Mouse (Mus musculus): ENCODE results near the gene Sipa1l2.

The Sipa1l2 gene

GRCm38 (mm10) chr8:125539056-125540013, 30.3 kb downstream of the Sipa1l2 start:
- WGBS, result 82% methylated on average over 13 of the region's 13 CpGs

GRCm38 (mm10) chr8:125538265-125538664, 31.3 kb downstream of the Sipa1l2 start:
- 61% methylated on average over 6 of the region's 6 CpGs for WGBS

GRCm38 (mm10) chr8:125533709-125534108, 35.9 kb downstream of the Sipa1l2 start:
- 33% methylated on average over 7 of the region's 7 CpGs for WGBS

- 46% methylated on average over 8 of the region's 8 CpGs for WGBS
Measured at GRCm38 (mm10) chr8:125532953-125533352, 36.7 kb downstream of the Sipa1l2 start.

- WGBS, result 50% methylated on average over 7 of the region's 7 CpGs
Measured at GRCm38 (mm10) chr8:125532177-125532576, 37.4 kb downstream of the Sipa1l2 start.

- WGBS, result 71% methylated on average over 1 of the region's 1 CpGs
Measured at GRCm38 (mm10) chr8:125531640-125532039, 38.0 kb downstream of the Sipa1l2 start.

- 36% methylated on average over 6 of the region's 6 CpGs for WGBS
Measured at GRCm38 (mm10) chr8:125531088-125531438, 38.5 kb downstream of the Sipa1l2 start.

GRCm38 (mm10) chr8:125530187-125531087, 39.2 kb downstream of the Sipa1l2 start:
- 62% methylated on average over 15 of the region's 15 CpGs for WGBS

GRCm38 (mm10) chr8:125529019-125529418, 40.6 kb downstream of the Sipa1l2 start:
- WGBS, result 63% methylated on average over 6 of the region's 6 CpGs

- 71% methylated on average over 3 of the region's 3 CpGs for WGBS
Measured at GRCm38 (mm10) chr8:125527941-125528340, 41.7 kb downstream of the Sipa1l2 start.

- WGBS, result 35% methylated on average over 7 of the region's 7 CpGs
Measured at GRCm38 (mm10) chr8:125526999-125527398, 42.6 kb downstream of the Sipa1l2 start.

GRCm38 (mm10) chr8:125526582-125526981, 43.0 kb downstream of the Sipa1l2 start:
- WGBS, result 80% methylated on average over 7 of the region's 7 CpGs

GRCm38 (mm10) chr8:125524479-125524878, 45.1 kb downstream of the Sipa1l2 start:
- 53% methylated on average over 2 of the region's 2 CpGs for WGBS

- WGBS, result 83% methylated on average over 5 of the region's 5 CpGs
Measured at GRCm38 (mm10) chr8:125523213-125523612, 46.4 kb downstream of the Sipa1l2 start.

GRCm38 (mm10) chr8:125522151-125522550, 47.5 kb downstream of the Sipa1l2 start:
- WGBS, result 72% methylated on average over 6 of the region's 6 CpGs

GRCm38 (mm10) chr8:125521087-125521486, 48.5 kb downstream of the Sipa1l2 start:
- WGBS, result 68% methylated on average over 7 of the region's 7 CpGs

GRCm38 (mm10) chr8:125520308-125520707, 49.3 kb downstream of the Sipa1l2 start:
- 94% methylated on average over 2 of the region's 2 CpGs for WGBS

- 88% methylated on average over 4 of the region's 4 CpGs for WGBS
Measured at GRCm38 (mm10) chr8:125518951-125519350, 50.7 kb downstream of the Sipa1l2 start.

- WGBS, result 81% methylated on average over 6 of the region's 6 CpGs
Measured at GRCm38 (mm10) chr8:125518301-125518700, 51.3 kb downstream of the Sipa1l2 start.

- WGBS, result 58% methylated on average over 8 of the region's 8 CpGs
Measured at GRCm38 (mm10) chr8:125517397-125517796, 52.2 kb downstream of the Sipa1l2 start.

- 89% methylated on average over 6 of the region's 6 CpGs for WGBS
Measured at GRCm38 (mm10) chr8:125516115-125516905, 53.3 kb downstream of the Sipa1l2 start.

Data from cerebral cortex, adult 2 months (tissue).